Mouse (Mus musculus) limb, embryonic 11.5 days (tissue): ENCODE data around the gene H2afx. TPM values are rescaled to one million over a fixed set of nuclear protein-coding genes. Genes with fewer than 3 reads are reported as not detected.
A peak's percentile ranks its signal among the peaks of the same experiment; 100 is the strongest.
"Not testable (repeated sequence)": the region's sequence is repeated elsewhere in the genome, so short reads cannot be mapped to it uniquely, and the experiment has no call there.

ENCODE experiments used
- ATAC-seq: fragments of 200-750 bp; cut with Nextera tagmentation; 2 replicates; pipeline ENCODE4 v1.8.0; 2017; ENCODE audit warnings: low read depth; ENCODE audit not compliant: insufficient number of reproducible peaks, low FRiP score, low TSS enrichment
- DNase-seq: peaks from one replicate; pipeline ENCODE4 v3.0.0-alpha.2; 2015; ENCODE audit warnings: low spot score
- H3K27ac ChIP-seq: fragments of 300-500 bp; sonication (generic); replicated peaks from 2 replicates; pipeline ENCODE4 v1.5.1; 2014; ENCODE audit warnings: low read depth, mild to moderate bottlenecking, low read length
- H3K27me3 ChIP-seq: fragments of 300-500 bp; sonication (generic); 2 replicates; pipeline ENCODE4 v1.6.1; 2014; ENCODE audit warnings: mild to moderate bottlenecking, low read length, mixed read lengths; ENCODE audit not compliant: control insufficient read depth, insufficient read depth
- H3K36me3 ChIP-seq: fragments of 300-500 bp; sonication (generic); 2 replicates; pipeline ENCODE4 v1.6.1; 2014; ENCODE audit warnings: mild to moderate bottlenecking, low read length, moderate library complexity, mixed read lengths; ENCODE audit not compliant: control insufficient read depth, insufficient read depth
- H3K4me1 ChIP-seq: fragments of 300-500 bp; sonication (generic); 2 replicates; pipeline ENCODE4 v1.6.1; 2014; ENCODE audit warnings: low read length, mixed read lengths; ENCODE audit not compliant: control insufficient read depth, insufficient read depth
- H3K4me2 ChIP-seq: fragments of 300-500 bp; sonication (generic); 2 replicates; pipeline ENCODE4 v1.6.1; 2014; ENCODE audit warnings: low read depth, mild to moderate bottlenecking, moderate library complexity; ENCODE audit not compliant: severe bottlenecking
- H3K4me3 ChIP-seq: fragments of 300-500 bp; sonication (generic); 2 replicates; pipeline ENCODE4 v1.5.1; 2014; ENCODE audit warnings: low read depth, low read length
- H3K9ac ChIP-seq: fragments of 300-500 bp; sonication (generic); 2 replicates; pipeline ENCODE4 v1.6.1; 2014; ENCODE audit warnings: mild to moderate bottlenecking, low read length
- H3K9me3 ChIP-seq: fragments of 300-500 bp; sonication (generic); 2 replicates; pipeline ENCODE4 v1.6.1; 2016; ENCODE audit warnings: low read length; ENCODE audit not compliant: control insufficient read depth
- WGBS: fragments of 180-500 bp; shearing (Covaris S2); extraction: QIAGEN DNeasy Blood & Tissue Kit; methylation state at CpG from one replicate; pipeline ENCODE4 v1.1.7; 2014; 5-methylcytosine and 5-hydroxymethylcytosine counted together
- polyA plus RNA-seq: library from polyadenylated mRNA; unstranded; fragments of >200 nt; fragmentation: Nextera tagmentation; extraction: Ambion mirVana; gene quantifications from 2 replicates; pipeline ENCODE4 v1.2.1, GENCODE M21; 2014

Gene H2afx
- polyA plus RNA-seq, 1 experiment from 2014 or later: 525 TPM

- DNase-seq, H3K4me3 ChIP-seq, H3K9ac ChIP-seq, H3K4me1 ChIP-seq, H3K27me3 ChIP-seq, ATAC-seq, H3K27ac ChIP-seq, H3K4me2 ChIP-seq, H3K9me3 ChIP-seq: not testable (repeated sequence)
- H3K36me3 ChIP-seq: peaks cover 28% of the 10 kb centered on the region
- WGBS: 88% methylated on average over 3 of the region's 3 CpGs
Observed at GRCm38 (mm10) chr9:44300001-44300400, 34.5 kb upstream of the H2afx start.

GRCm38 (mm10) chr9:44305466-44306079, 28.9 kb upstream of the H2afx start, which contains the start of gene Hinfp:
TSS of gene Hinfp (minus strand) at chr9:44305671.
- no peaks in the 10 kb centered on the region for H3K9me3 ChIP-seq

GRCm38 (mm10) chr9:44306532-44306931, 28.0 kb upstream of the H2afx start:
- Histone ChIP-seq H3K4me2 (no peak overlapping the region), H3K4me1 (peaks cover 4% of the 10 kb centered on the region; the same call in 1 of the 2 replicates), H3K36me3 (no peaks in the 10 kb centered on the region), H3K4me3 (no peak overlapping the region), H3K27ac (no peak overlapping the region), H3K9ac (no peak overlapping the region), H3K9me3 (no peaks in the 10 kb centered on the region), H3K27me3 (no peaks in the 10 kb centered on the region)
- WGBS: 92% methylated on average over 6 of the region's 6 CpGs
- ATAC-seq: no peak
- DNase-seq: no peak

More at GRCm38 (mm10) chr9:44305466-44306079, 28.9 kb upstream of the H2afx start, which contains the start of gene Hinfp:
- no peaks in the 10 kb centered on the region for H3K27me3 ChIP-seq
- DNase-seq (peak; percentile 99), ATAC-seq (peak; percentile 98)
- H3K4me1 ChIP-seq: peaks cover 2% of the 10 kb centered on the region; the same call in 1 of the 2 replicates
- peak within 1 kb of the TSS; percentile 79 for H3K4me2 ChIP-seq
- WGBS: under 1% methylated on average over 50 of the region's 54 CpGs
- peaks cover 4% of the 10 kb centered on the region; the same call in 1 of the 2 replicates for H3K36me3 ChIP-seq
- H3K27ac ChIP-seq: 0 out of 2 replicates have a peak within 1 kb of the TSS, but pooled peaks have one; percentile 32
- peak within 1 kb of the TSS; percentile 98 for H3K4me3 ChIP-seq
- H3K9ac ChIP-seq: peak within 1 kb of the TSS; percentile 79

- peaks cover 4% of the 10 kb centered on the region; the same call in 1 of the 2 replicates for H3K4me1 ChIP-seq
- no peaks in the 10 kb centered on the region for H3K9me3 ChIP-seq
- H3K36me3 ChIP-seq: no peaks in the 10 kb centered on the region
- WGBS: 79% methylated on average over 2 of the region's 2 CpGs
- DNase-seq (no peak), ATAC-seq (no peak)
- no peak overlapping the region for H3K4me3 ChIP-seq
- H3K4me2 ChIP-seq: no peak overlapping the region
- H3K27ac ChIP-seq: no peak overlapping the region
- H3K27me3 ChIP-seq: no peaks in the 10 kb centered on the region
- H3K9ac ChIP-seq: no peak overlapping the region
Observed at GRCm38 (mm10) chr9:44307248-44307647, 27.2 kb upstream of the H2afx start.

- no peak overlapping the region for H3K9ac ChIP-seq
- peaks cover 2% of the 10 kb centered on the region; the same call in 1 of the 2 replicates for H3K4me1 ChIP-seq
- no peak overlapping the region for H3K4me2 ChIP-seq
Observed at GRCm38 (mm10) chr9:44309756-44310155, 24.7 kb upstream of the H2afx start.

GRCm38 (mm10) chr9:44310750-44311135, 23.8 kb upstream of the H2afx start:
- Histone ChIP-seq H3K27ac (no peak overlapping the region), H3K27me3 (no peaks in the 10 kb centered on the region), H3K4me2 (no peak overlapping the region), H3K4me1 (peaks cover 2% of the 10 kb centered on the region; the same call in 1 of the 2 replicates), H3K9me3 (no peaks in the 10 kb centered on the region), H3K9ac (no peak overlapping the region), H3K36me3 (no peaks in the 10 kb centered on the region; the same call in 1 of the 2 replicates), H3K4me3 (no peak overlapping the region)
- WGBS: 28% methylated on average over 10 of the region's 10 CpGs
- DNase-seq: no peak
- no peak for ATAC-seq

More at GRCm38 (mm10) chr9:44309756-44310155, 24.7 kb upstream of the H2afx start:
- Histone ChIP-seq H3K27ac (no peak overlapping the region), H3K4me3 (no peak overlapping the region), H3K36me3 (no peaks in the 10 kb centered on the region; the same call in 1 of the 2 replicates), H3K9me3 (no peaks in the 10 kb centered on the region), H3K27me3 (no peaks in the 10 kb centered on the region)
- ATAC-seq: no peak
- no peak for DNase-seq
- 61% methylated on average over 3 of the region's 3 CpGs for WGBS

- Histone ChIP-seq H3K27me3 (no peaks in the 10 kb centered on the region), H3K27ac (no peak overlapping the region), H3K4me3 (no peak overlapping the region), H3K4me2 (peak overlapping the region; percentile 12; the same call in 1 of the 2 replicates), H3K4me1 (peaks cover 2% of the 10 kb centered on the region; the same call in 1 of the 2 replicates), H3K9me3 (no peaks in the 10 kb centered on the region), H3K36me3 (no peaks in the 10 kb centered on the region; the same call in 1 of the 2 replicates), H3K9ac (peak overlapping the region; percentile 38; the same call in 1 of the 2 replicates)
- DNase-seq (no peak), ATAC-seq (no peak)
- WGBS: 9% methylated on average over 27 of the region's 27 CpGs
Observed at GRCm38 (mm10) chr9:44311136-44312134, 23.1 kb upstream of the H2afx start.
